Mouse (Mus musculus) gastrocnemius, adult 2 months (tissue): ENCODE measurements around the gene Vmn1r68. TPM values are rescaled to one million over a fixed set of nuclear protein-coding genes. Genes with fewer than 3 reads are reported as not detected.
A peak's percentile ranks its signal among the peaks of the same experiment; 100 is the strongest.

Experiments used
- DNase-seq: peaks from one replicate; pipeline ENCODE4 v3.0.0; 2022
- H3K27ac ChIP-seq: fragments of 200-600 bp; 2 replicates; pipeline ENCODE4 v1.8.1; 2022; ENCODE audit warnings: mild to moderate bottlenecking
- H3K4me3 ChIP-seq: fragments of 200-600 bp; 2 replicates; pipeline ENCODE4 v1.8.1; 2022; ENCODE audit warnings: mild to moderate bottlenecking, moderate library complexity
- CTCF ChIP-seq: fragments of 200-600 bp; IDR thresholded peaks from 2 replicates; pipeline ENCODE4 v1.8.1; 2022; ENCODE audit warnings: antibody characterized with exemption, mild to moderate bottlenecking, moderate library complexity
- intact Hi-C: fragments of 180-260 bp; cut with DNase I; formaldehyde crosslinking; loops from one replicate; pipeline ENCODE4 v1.15.1; 2025
- long read RNA-seq, 2 experiments: library from polyadenylated mRNA; stranded (forward); transcript quantifications; one replicate each; pipeline ENCODE4 v2.0.0; 2021
- total RNA-seq, 2 experiments: library from RNA; stranded (reverse); gene quantifications; 2 replicates each; pipeline ENCODE4 v1.2.3; 2021

The Vmn1r68 gene
- total RNA-seq, result not detected
- long read RNA-seq, experiment 1, result 0 reads
- long read RNA-seq, experiment 2, result 0 reads

GRCm38 (mm10) chr7:10558385-10558784 is at the start of gene Vmn1r68:
Gene Vmn1r68 (minus strand): TSS chr7:10558485.
- no peak for TF ChIP-seq CTCF
- DNase-seq, result no peak
- Histone ChIP-seq H3K27ac (no peak within 1 kb of the TSS), H3K4me3 (no peak within 1 kb of the TSS)
- intact Hi-C loops, result no loop called here

GRCm38 (mm10) chr7:10495578-10495977 is 62.7 kb downstream of the Vmn1r68 start:
- Histone ChIP-seq H3K4me3 (peak overlapping the region; percentile 79), H3K27ac (no peak overlapping the region)
- intact Hi-C loops, result no loop called here
- no peak for TF ChIP-seq CTCF
- no peak for DNase-seq

- DNase-seq, result peak; percentile 71
- no peak for TF ChIP-seq CTCF
- intact Hi-C loops, result no loop called here
- Histone ChIP-seq H3K4me3 (peak within 1 kb of the TSS; percentile 79), H3K27ac (peak within 1 kb of the TSS; percentile 44)
Observed at GRCm38 (mm10) chr7:10494786-10495521, 63.3 kb downstream of the Vmn1r68 start, which contains the start of gene Zik1. Gene Zik1 (minus strand): TSS chr7:10495394.

GRCm38 (mm10) chr7:10480588-10481233 is 77.6 kb downstream of the Vmn1r68 start:
- DNase-seq, result no peak
- peak overlapping the region; percentile 21 for H3K4me3 ChIP-seq
- TF ChIP-seq CTCF, result no peak
- no peak overlapping the region for H3K27ac ChIP-seq
- intact Hi-C loops, result no loop called here

- no peak overlapping the region for H3K27ac ChIP-seq
- intact Hi-C loops, result no loop called here
- no peak for TF ChIP-seq CTCF
- no peak for DNase-seq
- H3K4me3 ChIP-seq, result no peak overlapping the region
Observed at GRCm38 (mm10) chr7:10479813-10480212, 78.5 kb downstream of the Vmn1r68 start.

GRCm38 (mm10) chr7:10458166-10458565 is 100.1 kb downstream of the Vmn1r68 start:
- Histone ChIP-seq H3K27ac (no peak overlapping the region), H3K4me3 (no peak overlapping the region)
- no peak for TF ChIP-seq CTCF
- intact Hi-C loops, result no loop called here
- no peak for DNase-seq

Other genes starting within 250 kb of the Vmn1r68 start
- not detected for gene Vmn1r67, start 115.2 kb downstream of the Vmn1r68 start, total RNA-seq
- gene Zik1, start 63.1 kb downstream of the Vmn1r68 start, total RNA-seq, result 1 to 10 TPM; 1.2 to 1.4 TPM
- gene Vmn1r69, start 55.2 kb upstream of the Vmn1r68 start, total RNA-seq, result not detected
- not detected for gene Vmn1r70, start 73.0 kb upstream of the Vmn1r68 start, total RNA-seq
- gene Nlrp4b, start 129.3 kb upstream of the Vmn1r68 start, total RNA-seq, result not detected
- not detected for gene Vmn1r71, start 195.9 kb upstream of the Vmn1r68 start, total RNA-seq